Mouse (Mus musculus) adrenal gland, adult 2 months (tissue): ENCODE results near the gene Drc1. TPM values are rescaled to one million over a fixed set of nuclear protein-coding genes. Genes with fewer than 3 reads are reported as not detected.
A peak's percentile ranks its signal among the peaks of the same experiment; 100 is the strongest.

Experiments used
- DNase-seq: peaks from one replicate; pipeline ENCODE4 v3.0.0; 2021
- polyA plus RNA-seq: library from polyadenylated mRNA; depleted of rRNA; stranded (reverse); fragments of >200 nt; gene quantifications from 2 replicates; pipeline ENCODE4 v1.2.3, GENCODE M21; 2012
- total RNA-seq, 2 experiments: library from RNA; stranded (reverse); gene quantifications; 2 replicates each; pipeline ENCODE4 v1.2.3; 2021

Gene Drc1
- total and polyA plus RNA-seq, 3 experiments: 0.49 to 0.59 TPM; not detected in 1

- no peak for DNase-seq
Observed at GRCm38 (mm10) chr5:30285944-30286799, 5.0 kb downstream of the Drc1 start.

DNA sequence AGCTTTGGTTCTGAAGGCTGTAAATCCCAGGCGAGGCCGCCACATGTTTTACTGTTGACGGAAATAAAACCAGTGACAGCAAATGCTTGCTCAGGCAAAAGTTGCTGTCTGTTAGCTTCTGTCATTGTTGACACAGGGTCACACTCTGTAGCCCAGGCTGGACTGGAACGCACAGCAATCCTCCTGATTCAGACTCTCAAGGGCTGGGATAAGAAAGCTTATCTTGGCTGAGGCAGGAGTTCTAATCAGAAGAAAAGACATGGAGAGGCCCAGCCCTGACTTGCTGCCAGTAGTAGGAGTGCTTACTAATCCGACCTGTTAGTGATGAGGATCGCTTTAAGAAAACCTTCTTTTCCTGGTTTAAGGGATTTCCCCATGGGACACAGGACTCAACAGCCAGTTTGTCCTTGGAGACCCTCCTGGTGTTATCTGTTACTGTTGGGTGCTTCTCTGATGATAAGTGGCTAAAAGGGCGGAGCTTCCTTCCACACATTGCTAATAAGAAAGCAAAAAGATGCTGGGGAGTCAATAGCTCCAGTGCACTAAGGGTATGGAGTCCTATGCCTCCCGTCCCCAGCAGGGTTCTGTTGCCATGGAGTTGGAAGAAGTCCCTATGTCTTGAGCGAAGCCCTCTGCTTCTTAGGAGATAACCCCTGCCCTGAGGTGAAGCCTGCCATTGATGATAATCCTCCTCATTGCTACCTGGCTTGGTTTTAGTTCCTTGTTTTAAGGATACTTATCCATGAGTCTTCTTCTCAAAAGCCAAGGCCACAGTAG, 6.1 kb downstream of the Drc1 start:
- DNase-seq: no peak

- DNase-seq: no peak
Observed at GRCm38 (mm10) chr5:30340815-30341214, 59.6 kb downstream of the Drc1 start.

- DNase-seq: no peak
Observed at GRCm38 (mm10) chr5:30341601-30342365, 60.6 kb downstream of the Drc1 start.

- DNase-seq: no peak
Observed at GRCm38 (mm10) chr5:30342601-30343015, 61.4 kb downstream of the Drc1 start.

DNA sequence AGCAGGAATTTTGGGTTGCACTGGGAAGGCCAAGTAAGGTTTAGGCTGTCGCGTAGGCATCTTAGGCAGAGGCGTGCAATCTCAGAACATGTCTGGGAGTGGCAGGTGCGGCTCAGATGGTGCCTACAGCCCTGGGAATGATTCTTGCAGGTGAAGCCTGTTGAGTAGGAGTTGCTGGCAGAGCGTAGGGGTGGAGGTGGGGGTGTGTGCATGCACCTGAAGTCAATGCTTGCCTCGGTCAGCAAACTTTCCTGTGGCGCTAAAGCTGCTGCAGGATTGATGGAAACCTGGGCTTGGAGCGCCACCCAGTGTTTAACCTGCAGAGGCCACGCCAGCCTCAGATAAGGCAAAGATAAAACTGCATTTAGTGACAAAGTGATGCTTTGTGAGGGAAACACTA, 61.9 kb downstream of the Drc1 start:
- peak; percentile 66 for DNase-seq

- no peak for DNase-seq
Observed at GRCm38 (mm10) chr5:30343886-30344285, 62.7 kb downstream of the Drc1 start.

DNA sequence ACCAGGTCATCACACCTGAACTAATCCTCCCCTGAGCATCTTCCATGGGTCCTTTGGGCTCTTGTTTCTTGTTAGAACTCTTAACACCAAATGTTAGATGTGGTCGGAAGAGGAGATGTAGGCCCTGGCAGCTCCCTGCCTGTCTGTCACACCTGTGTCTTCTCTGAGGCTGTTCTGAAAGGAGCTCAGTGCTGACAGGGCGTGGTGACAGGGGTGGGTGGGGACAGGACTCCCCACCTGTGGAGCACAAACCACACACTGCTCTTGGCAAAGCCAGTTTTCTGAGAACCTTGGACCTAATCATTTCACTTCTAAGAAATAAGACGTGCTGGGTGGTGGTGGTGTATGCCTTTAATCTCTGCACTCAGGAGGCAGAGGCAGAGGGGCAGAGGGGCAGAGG, 72.4 kb downstream of the Drc1 start:
- no peak for DNase-seq

GRCm38 (mm10) chr5:30355114-30355513, 73.9 kb downstream of the Drc1 start:
- DNase-seq: no peak

DNA sequence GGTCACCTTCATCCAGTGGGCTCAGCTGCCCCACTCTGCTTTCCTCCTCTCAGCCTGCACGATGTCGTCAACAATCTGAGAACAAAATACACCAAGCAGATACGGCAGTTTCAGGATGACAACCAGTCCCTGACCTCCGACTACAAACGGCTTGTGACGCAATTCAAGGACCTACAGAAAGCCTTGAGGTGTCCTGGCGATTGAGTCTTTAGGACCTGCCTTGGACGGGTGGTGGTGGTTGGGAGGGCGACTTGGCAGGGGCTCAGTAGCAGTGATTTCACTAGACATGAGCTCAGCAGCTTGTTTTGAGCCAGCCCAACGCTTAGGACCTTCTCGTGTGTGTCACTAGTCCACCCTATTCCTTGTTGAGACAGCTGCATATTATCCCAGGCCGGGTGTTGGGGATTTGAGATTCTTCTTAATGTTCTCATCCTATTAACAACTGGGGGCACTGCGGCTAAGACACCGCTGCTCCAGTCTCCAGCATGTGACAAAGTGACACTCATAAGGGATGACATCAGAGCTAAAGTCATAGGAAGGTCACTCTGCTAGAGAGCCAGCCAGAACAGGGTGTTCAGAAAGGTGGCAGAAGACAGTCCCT, 74.5 kb downstream of the Drc1 start:
- DNase-seq: peak; percentile 30

GRCm38 (mm10) chr5:30356647-30357046, 75.5 kb downstream of the Drc1 start:
- DNase-seq: no peak

DNA sequence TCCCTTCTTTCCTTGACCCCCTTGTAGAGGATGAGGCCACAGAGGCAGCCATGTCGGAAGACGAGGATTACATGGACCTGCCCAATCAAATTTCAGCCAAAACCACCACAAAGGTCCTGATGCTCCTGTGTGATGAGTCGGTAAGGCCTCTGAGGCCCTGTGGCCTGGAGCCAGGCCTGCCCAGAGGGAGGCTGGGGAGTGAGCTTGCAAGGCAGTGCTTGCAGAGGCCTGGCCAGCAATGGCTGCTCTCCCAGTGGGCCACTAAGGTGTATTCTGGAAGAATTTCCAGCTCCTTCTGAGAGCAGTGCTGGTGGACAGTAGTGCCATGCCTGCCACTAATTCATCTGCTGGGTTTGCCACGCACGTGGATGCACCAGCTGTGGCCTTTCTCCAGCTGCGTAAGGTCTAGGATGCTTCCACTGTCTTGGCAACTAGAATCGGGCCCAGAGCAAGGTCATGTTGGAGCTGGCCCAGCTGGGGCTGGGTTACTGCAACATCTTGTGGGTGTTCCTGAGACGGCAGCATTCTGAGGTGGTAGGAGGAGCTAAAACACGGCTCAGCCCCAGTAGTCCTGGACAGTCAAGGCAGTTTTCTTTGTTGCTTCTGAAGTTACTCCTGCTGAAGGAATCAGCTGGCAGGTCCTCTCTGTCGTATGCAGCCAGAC, 77.4 kb downstream of the Drc1 start:
- peak; percentile 68 for DNase-seq

DNA sequence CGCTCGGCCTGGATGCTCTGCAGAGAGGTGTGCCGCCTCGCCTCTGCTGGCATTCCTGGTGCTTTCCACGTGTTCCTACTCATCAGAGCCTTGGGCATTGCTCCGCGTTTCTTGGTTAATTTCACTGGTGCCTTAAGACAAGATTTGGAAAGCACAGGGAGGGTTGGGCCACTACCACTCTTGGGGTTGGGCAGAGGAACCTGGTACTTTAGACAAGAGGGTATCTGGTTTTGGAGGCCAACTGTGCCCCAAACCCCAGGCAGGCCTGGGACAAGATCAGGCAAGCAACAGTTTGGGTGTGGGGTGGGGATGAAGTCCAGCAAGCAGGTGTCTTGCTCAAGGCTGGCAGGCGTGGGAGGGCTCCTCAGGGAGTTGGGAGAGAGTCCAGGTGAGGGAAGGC, 86.2 kb downstream of the Drc1 start:
- DNase-seq: no peak

GRCm38 (mm10) chr5:30369426-30369825, 88.2 kb downstream of the Drc1 start:
- DNase-seq: peak; percentile 43

DNA sequence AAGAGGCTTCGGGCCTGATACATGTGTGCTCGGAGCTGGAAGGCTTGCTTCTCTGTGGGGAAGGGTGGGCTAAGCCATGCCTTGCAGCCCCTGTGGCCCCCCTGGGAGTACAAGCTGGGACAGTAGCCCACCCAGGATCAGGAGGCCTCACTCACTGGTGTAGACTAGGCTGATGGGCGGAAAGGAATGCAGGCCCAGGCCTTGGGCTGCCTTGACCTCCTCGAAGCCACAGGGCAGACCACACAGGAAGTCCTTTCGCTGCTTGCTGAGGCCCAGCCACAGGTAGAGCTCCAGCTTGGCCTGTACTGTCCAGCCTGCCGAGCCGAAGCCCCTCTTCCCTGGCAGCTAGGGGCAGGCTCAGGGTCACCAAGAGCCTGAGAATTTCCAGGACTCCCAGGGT, 101.7 kb downstream of the Drc1 start:
- no peak for DNase-seq

- no peak for DNase-seq
Observed at GRCm38 (mm10) chr5:30387726-30388125, 106.5 kb downstream of the Drc1 start.

DNA sequence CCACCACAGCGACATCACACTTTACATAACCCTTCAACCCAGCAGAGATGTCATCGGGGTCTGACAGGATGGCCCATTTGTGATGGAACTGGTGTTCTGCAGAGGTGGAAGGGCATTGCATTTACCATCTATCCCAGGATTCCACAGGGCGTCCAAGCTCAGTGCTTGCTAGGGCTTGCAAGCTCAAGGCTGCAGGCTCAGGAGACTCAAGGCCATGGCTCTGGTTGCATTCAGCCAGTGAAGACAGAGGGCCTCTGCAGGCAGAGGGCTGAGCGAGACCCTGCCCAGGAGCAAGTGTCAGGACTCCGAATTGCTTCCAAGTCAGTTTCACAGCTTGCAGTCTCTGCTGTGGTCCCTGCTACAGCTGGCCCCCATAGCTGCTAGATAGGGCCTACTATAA, 108.6 kb downstream of the Drc1 start:
- peak; percentile 50 for DNase-seq

- peak; percentile 75 for DNase-seq
Observed at GRCm38 (mm10) chr5:30391473-30391872, 110.3 kb downstream of the Drc1 start.

GRCm38 (mm10) chr5:30400521-30400920, 119.3 kb downstream of the Drc1 start:
- DNase-seq: no peak

GRCm38 (mm10) chr5:30401165-30401564, 120.0 kb downstream of the Drc1 start:
- no peak for DNase-seq

DNA sequence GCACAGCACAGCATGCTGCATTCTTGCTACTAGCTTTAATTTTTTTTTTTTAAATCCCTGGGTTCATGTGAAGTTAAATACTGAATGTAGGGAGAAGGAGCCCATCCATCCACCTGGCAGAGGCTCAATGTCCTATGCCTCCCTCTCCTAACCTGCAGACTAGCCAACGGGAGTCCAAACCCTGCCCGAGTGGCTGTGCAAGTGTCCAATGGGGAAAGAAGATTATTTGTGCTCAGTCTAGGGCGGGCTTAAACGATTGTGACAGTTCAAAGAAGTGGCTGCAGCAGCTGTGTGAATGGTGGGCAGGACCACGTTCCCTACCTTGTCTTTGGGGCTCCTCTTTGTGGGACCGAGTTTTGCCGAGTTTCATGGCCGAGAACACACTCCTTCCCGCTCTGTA, 125.7 kb downstream of the Drc1 start:
- DNase-seq: peak; percentile 15

GRCm38 (mm10) chr5:30411524-30411923, 130.3 kb downstream of the Drc1 start:
- DNase-seq: peak; percentile 23
